Mouse (Mus musculus): ENCODE data around the gene Hexim1.
A peak's percentile ranks its signal among the peaks of the same experiment; 100 is the strongest.

Gene Hexim1

GRCm38 (mm10) chr11:103116959-103117590 lies 1.0 kb downstream of the Hexim1 start:
- peak; percentile 69 for DNase-seq (ENCODE audit: low spot score)

GRCm38 (mm10) chr11:103117591-103118009 lies 1.6 kb downstream of the Hexim1 start:
- DNase-seq (ENCODE audit: low spot score): no peak

- DNase-seq (ENCODE audit: low spot score): no peak
These were observed 2.8 kb downstream of the Hexim1 start for GRCm38 (mm10) chr11:103118866-103119265.

- no peak for DNase-seq (ENCODE audit: low spot score)
These were observed 3.6 kb downstream of the Hexim1 start for GRCm38 (mm10) chr11:103119609-103120008.

- DNase-seq (ENCODE audit: low spot score): no peak
These were observed 4.3 kb downstream of the Hexim1 start for GRCm38 (mm10) chr11:103120315-103120714.

- no peak for DNase-seq (ENCODE audit: low spot score)
These were observed 15.9 kb downstream of the Hexim1 start, which contains the start of gene Hexim2 for GRCm38 (mm10) chr11:103131701-103132575. TSS of gene Hexim2 (plus strand) at chr11:103132429.

GRCm38 (mm10) chr11:103132576-103133455 lies 16.8 kb downstream of the Hexim1 start:
- DNase-seq (ENCODE audit: low spot score): peak; percentile 99

GRCm38 (mm10) chr11:103133456-103134185 lies 17.6 kb downstream of the Hexim1 start:
- DNase-seq (ENCODE audit: low spot score): no peak

GRCm38 (mm10) chr11:103134221-103134620 lies 18.2 kb downstream of the Hexim1 start:
- no peak for DNase-seq (ENCODE audit: low spot score)

GRCm38 (mm10) chr11:103136039-103136577 lies 20.1 kb downstream of the Hexim1 start:
- no peak for DNase-seq (ENCODE audit: low spot score)

- DNase-seq (ENCODE audit: low spot score): no peak
These were observed 24.1 kb downstream of the Hexim1 start for GRCm38 (mm10) chr11:103139951-103140762.

- no peak for DNase-seq (ENCODE audit: low spot score)
These were observed 24.7 kb downstream of the Hexim1 start for GRCm38 (mm10) chr11:103140763-103141100.

GRCm38 (mm10) chr11:103141101-103141943 lies 25.3 kb downstream of the Hexim1 start:
- DNase-seq (ENCODE audit: low spot score): no peak

- no peak for DNase-seq (ENCODE audit: low spot score)
These were observed 25.9 kb downstream of the Hexim1 start for GRCm38 (mm10) chr11:103141944-103142255.

GRCm38 (mm10) chr11:103142441-103143182 lies 26.6 kb downstream of the Hexim1 start:
- no peak for DNase-seq (ENCODE audit: low spot score)

- DNase-seq (ENCODE audit: low spot score): no peak
These were observed 28.6 kb downstream of the Hexim1 start for GRCm38 (mm10) chr11:103144309-103145285.

GRCm38 (mm10) chr11:103146386-103146785 lies 30.4 kb downstream of the Hexim1 start:
- DNase-seq (ENCODE audit: low spot score): no peak

GRCm38 (mm10) chr11:103147766-103148165 lies 31.7 kb downstream of the Hexim1 start:
- no peak for DNase-seq (ENCODE audit: low spot score)
